7 mouse cellular contexts compared by ENCODE assay signal in the genomic region with DNA sequence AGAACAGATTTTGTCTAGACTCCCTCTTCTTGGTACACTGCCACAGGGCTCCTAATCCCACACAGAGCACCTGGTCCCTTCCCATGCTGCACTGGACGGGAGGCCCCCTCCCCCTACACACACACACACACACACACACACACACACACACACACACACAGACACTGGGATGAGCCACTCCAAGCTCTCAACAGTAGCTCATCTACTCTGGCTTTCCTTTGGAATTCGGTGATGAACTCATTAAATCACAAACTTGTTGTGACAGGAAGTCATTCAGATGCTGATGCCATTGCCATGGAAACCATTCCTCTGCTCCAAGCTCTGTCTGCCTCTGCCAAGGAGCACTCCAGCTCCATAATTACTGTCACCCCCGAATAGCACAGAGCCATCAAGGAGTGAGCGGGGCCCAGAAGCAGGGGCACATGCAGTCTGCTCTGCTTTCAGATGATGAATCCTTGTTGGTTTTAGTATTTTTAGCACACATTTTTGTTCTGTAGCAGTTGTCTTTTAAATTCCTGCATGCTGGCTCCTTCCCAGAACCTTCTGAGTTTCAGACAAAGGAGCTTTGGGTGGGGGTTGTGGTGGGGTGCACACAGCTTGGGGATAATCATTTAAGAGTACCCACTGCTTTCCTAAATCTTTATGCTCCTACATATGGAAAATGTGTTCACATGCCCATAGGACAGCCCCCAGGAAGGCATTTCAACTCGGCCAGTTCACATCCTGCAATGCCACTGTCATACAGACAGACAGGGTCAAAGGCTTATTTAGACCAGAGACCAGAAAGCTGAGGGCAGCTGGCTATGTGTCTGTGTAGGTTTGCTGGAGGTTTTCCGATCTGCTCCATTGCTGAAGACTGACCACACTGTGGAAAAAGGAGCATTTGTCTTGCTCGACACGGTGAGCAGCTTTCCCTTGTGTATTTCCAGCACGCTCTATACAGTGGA. TPM values are rescaled to one million over a fixed set of nuclear protein-coding genes. Genes with fewer than 3 reads are reported as not detected.
DNase-seq lines count a peak whose midpoint lies in the region; ATAC-seq and TF ChIP-seq lines count a peak whose summit lies in the region.

No protein-coding gene starts in this region.

- peak; percentile 75 for ATAC-seq in embryonic facial prominence, embryonic 15.5 days (ENCODE audit: insufficient number of reproducible peaks, low FRiP score, low TSS enrichment, low read depth)
- no peak for ATAC-seq in megakaryocyte progenitor cell, adult 5-6 weeks (replicated peaks; ENCODE audit: poor library complexity)

- no peak overlapping the region for H3K9ac ChIP-seq in embryonic facial prominence, embryonic 15.5 days

- H3K4me3 ChIP-seq in embryonic facial prominence, embryonic 15.5 days (replicated peaks), result no peak overlapping the region
- H3K4me3 ChIP-seq in myocyte, result no peak overlapping the region

- no peak overlapping the region for H3ac ChIP-seq in myocyte (ENCODE audit: control insufficient read depth, insufficient read length)

- H3K27ac ChIP-seq in embryonic facial prominence, embryonic 15.5 days (replicated peaks), result no peak overlapping the region

- WGBS in embryonic facial prominence, embryonic 15.5 days, result 30% methylated on average over 9 of the region's 9 CpGs

- peak; percentile 89 to 91 for DNase-seq in cerebellum, postnatal 10 days
- DNase-seq in layer of hippocampus, adult 8-10 months (ENCODE audit: low spot score in 2 of 2), result peak; percentile 70 to 83
- no peak for DNase-seq in natural killer cell, adult 2 months (ENCODE audit: low spot score in 2 of 2)
- DNase-seq in kidney, adult 18-20 months, result no peak

- TF ChIP-seq POLR2A in myocyte (IDR thresholded peaks at IDR 0.05; ENCODE audit: insufficient read length, low read depth), result no peak

- H3K36me3 ChIP-seq in embryonic facial prominence, embryonic 15.5 days, result no peaks in the 10 kb centered on the region
- H3K36me3 ChIP-seq in myocyte (ENCODE audit: control insufficient read depth, insufficient read depth), result no peaks in the 10 kb centered on the region

- H3K4me2 ChIP-seq in embryonic facial prominence, embryonic 15.5 days (replicated peaks), result no peak overlapping the region
- H3K4me2 ChIP-seq in myocyte (ENCODE audit: low read depth), result peak overlapping the region; percentile 34

- H3K79me2 ChIP-seq in myocyte (ENCODE audit: control insufficient read depth, insufficient read depth), result no peaks in the 10 kb centered on the region

- H3K27me3 ChIP-seq in embryonic facial prominence, embryonic 15.5 days, result no peaks in the 10 kb centered on the region
- H3K27me3 ChIP-seq in myocyte (ENCODE audit: control insufficient read depth, insufficient read depth, insufficient read length), result no peaks in the 10 kb centered on the region

- H3K9me3 ChIP-seq in embryonic facial prominence, embryonic 15.5 days (replicated peaks), result no peaks in the 10 kb centered on the region

- peaks cover 34% of the 10 kb centered on the region for H3K4me1 ChIP-seq in embryonic facial prominence, embryonic 15.5 days

TF ChIP-seq in myocyte, 11 proteins besides CTCF, POLR2A, EP300 and RAD21:
- TF ChIP-seq MAX (IDR thresholded peaks at IDR 0.05; ENCODE audit: low read depth), result no peak
- no peak for TF ChIP-seq REST (IDR thresholded peaks at IDR 0.05; ENCODE audit: insufficient read depth, insufficient read length)
- TF ChIP-seq TCF3 (IDR thresholded peaks at IDR 0.05; ENCODE audit: insufficient read length, low read depth), result no peak
- TF ChIP-seq MYOG (IDR thresholded peaks at IDR 0.05; ENCODE audit: control insufficient read depth in 1 of 3, insufficient read depth in 1 of 3, insufficient read length in 2 of 3, low read depth in 2 of 3), result peak in 1 of 3 experiments; percentile 29
- no peak for TF ChIP-seq SRF (IDR thresholded peaks at IDR 0.05; ENCODE audit: control insufficient read depth, insufficient read length, low read depth)
- TF ChIP-seq CEBPB (IDR thresholded peaks at IDR 0.05; ENCODE audit: insufficient read depth, poor library complexity, severe bottlenecking), result no peak
- peak in 2 of 3 experiments; percentile 14 to 37 for TF ChIP-seq MYOD1 (IDR thresholded peaks at IDR 0.05; ENCODE audit: control insufficient read depth in 1 of 3, insufficient read length in 2 of 3, low read depth in 2 of 3)
- no peak for TF ChIP-seq POLR2AphosphoS2 (IDR thresholded peaks at IDR 0.05; ENCODE audit: insufficient read length, low read depth)
- TF ChIP-seq USF1 (IDR thresholded peaks at IDR 0.05; ENCODE audit: low read depth), result no peak
- TF ChIP-seq TCF12 (IDR thresholded peaks at IDR 0.05; ENCODE audit: insufficient read depth, poor library complexity, severe bottlenecking), result no peak
- no peak for TF ChIP-seq E2F4 (IDR thresholded peaks at IDR 0.05; ENCODE audit: insufficient read depth)
TF ChIP-seq in myocyte: peak in this region for 2.

RNA-seq across cellular contexts. Expression of gene Cdk5r1, which starts 41.9 kb away (rescaled TPM):
- 4.5 and 5.3 TPM in 2 replicates for polyA plus RNA-seq in embryonic facial prominence, embryonic 15.5 days (2015; fragmentation: Nextera tagmentation; extraction: Ambion mirVana)
- total RNA-seq in layer of hippocampus, adult 8-10 months (2022), result 100 to 1,000 TPM; 180 to 207 (median 189) TPM
- polyA plus RNA-seq in myocyte (2012; fragmentation: generic; extraction: Trizol), result 11.3 TPM
- 5.0 and 5.8 TPM in 2 replicates for total RNA-seq in megakaryocyte progenitor cell, adult 5-6 weeks (2015)
- total RNA-seq in megakaryocyte progenitor cell, adult 5-6 weeks (2017), result 5.5 and 5.7 TPM in 2 replicates

Comparison
In these comparisons a context has a peak if more than half of its experiments do, and no peak if none do; other contexts are left out.
1. DNase-seq: peak in cerebellum, postnatal 10 days (2 of 2) and layer of hippocampus, adult 8-10 months (2 of 2); none in natural killer cell, adult 2 months (0 of 2) and kidney, adult 18-20 months (single experiment).
2. RNA of gene Cdk5r1, which starts 41.9 kb away (total RNA-seq): 180 to 207 TPM in layer of hippocampus, adult 8-10 months; 5.0 to 5.8 TPM in megakaryocyte progenitor cell, adult 5-6 weeks; every median in the first group is over 10 times any median in the second.